Mouse (Mus musculus): Measurements from ENCODE around the gene Slc25a21. TPM values are rescaled to one million over a fixed set of nuclear protein-coding genes. Genes with fewer than 3 reads are reported as not detected.
A peak's percentile ranks its signal among the peaks of the same experiment; 100 is the strongest.

Slc25a21 gene
- polyA plus RNA-seq, 1 experiment from 2014 or later: 4.1 TPM

- under 1% methylated on average over 41 of the region's 41 CpGs for WGBS
- Histone ChIP-seq H3K4me3 (ENCODE audit: low read depth, low read length) (peak overlapping the region; percentile 28), H3K36me3 (ENCODE audit: control insufficient read depth, insufficient read depth, low read length) (no peaks in the 10 kb centered on the region), H3K4me1 (ENCODE audit: control insufficient read depth, insufficient read depth, low read length) (0 out of 2 replicates have a peak, but pooled peaks cover 4% of the 10 kb centered on the region), H3K9me3 (ENCODE audit: control insufficient read depth, low read depth, low read length) (no peaks in the 10 kb centered on the region), H3K27me3 (ENCODE audit: control insufficient read depth, insufficient read depth, low read length) (peaks cover 80% of the 10 kb centered on the region), H3K9ac (replicated peaks; ENCODE audit: low read depth, low read length) (no peak overlapping the region), H3K4me2 (replicated peaks; ENCODE audit: low read depth, low read length) (peak overlapping the region; percentile 45), H3K27ac (ENCODE audit: low read length) (no peak overlapping the region)
- ATAC-seq (ENCODE audit: insufficient number of reproducible peaks, insufficient read depth, low FRiP score, low read depth): peak; percentile 92
These were observed 501.7 kb downstream of the Slc25a21 start for GRCm38 (mm10) chr12:56695358-56696173.

DNA sequence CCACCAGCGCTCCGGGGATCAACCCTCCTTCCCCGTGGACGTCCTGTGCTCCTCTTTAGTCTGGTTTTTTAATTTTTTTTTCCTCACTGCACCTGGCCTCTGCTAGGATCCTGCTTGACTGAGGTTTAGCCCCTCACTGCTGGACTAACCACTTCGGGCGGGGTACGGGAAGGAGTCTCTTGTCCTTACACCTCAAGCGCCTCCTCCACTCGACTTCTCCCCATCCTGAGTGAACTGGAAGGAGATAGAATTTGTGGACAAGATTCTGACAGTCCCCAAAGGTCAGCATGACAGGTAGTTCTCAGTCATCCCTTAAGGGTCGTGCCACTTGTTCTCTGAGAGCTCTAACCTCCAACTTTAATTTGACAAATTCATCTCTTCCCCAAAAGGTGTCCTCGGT lies 502.3 kb downstream of the Slc25a21 start:
- no peak overlapping the region for H3K27ac ChIP-seq (ENCODE audit: low read length)
- H3K9ac ChIP-seq (replicated peaks; ENCODE audit: low read depth, low read length): no peak overlapping the region
- H3K27me3 ChIP-seq (ENCODE audit: control insufficient read depth, insufficient read depth, low read length): peaks cover 77% of the 10 kb centered on the region
- H3K4me1 ChIP-seq (ENCODE audit: control insufficient read depth, insufficient read depth, low read length): 0 out of 2 replicates have a peak, but pooled peaks cover 4% of the 10 kb centered on the region
- H3K4me3 ChIP-seq (ENCODE audit: low read depth, low read length): peak overlapping the region; percentile 28; the same call in 1 of the 2 replicates
- H3K9me3 ChIP-seq (ENCODE audit: control insufficient read depth, low read depth, low read length): no peaks in the 10 kb centered on the region
- no peak for ATAC-seq (ENCODE audit: insufficient number of reproducible peaks, insufficient read depth, low FRiP score, low read depth)
- 2% methylated on average over 11 of the region's 11 CpGs for WGBS
- no peaks in the 10 kb centered on the region for H3K36me3 ChIP-seq (ENCODE audit: control insufficient read depth, insufficient read depth, low read length)
- peak overlapping the region; percentile 45; the same call in 1 of the 2 replicates for H3K4me2 ChIP-seq (replicated peaks; ENCODE audit: low read depth, low read length)

GRCm38 (mm10) chr12:56694361-56694760 lies 502.9 kb downstream of the Slc25a21 start:
- ATAC-seq (ENCODE audit: insufficient number of reproducible peaks, insufficient read depth, low FRiP score, low read depth): no peak
- H3K4me1 ChIP-seq (ENCODE audit: control insufficient read depth, insufficient read depth, low read length): 0 out of 2 replicates have a peak, but pooled peaks cover 4% of the 10 kb centered on the region
- 9% methylated on average over 14 of the region's 14 CpGs for WGBS

DNA sequence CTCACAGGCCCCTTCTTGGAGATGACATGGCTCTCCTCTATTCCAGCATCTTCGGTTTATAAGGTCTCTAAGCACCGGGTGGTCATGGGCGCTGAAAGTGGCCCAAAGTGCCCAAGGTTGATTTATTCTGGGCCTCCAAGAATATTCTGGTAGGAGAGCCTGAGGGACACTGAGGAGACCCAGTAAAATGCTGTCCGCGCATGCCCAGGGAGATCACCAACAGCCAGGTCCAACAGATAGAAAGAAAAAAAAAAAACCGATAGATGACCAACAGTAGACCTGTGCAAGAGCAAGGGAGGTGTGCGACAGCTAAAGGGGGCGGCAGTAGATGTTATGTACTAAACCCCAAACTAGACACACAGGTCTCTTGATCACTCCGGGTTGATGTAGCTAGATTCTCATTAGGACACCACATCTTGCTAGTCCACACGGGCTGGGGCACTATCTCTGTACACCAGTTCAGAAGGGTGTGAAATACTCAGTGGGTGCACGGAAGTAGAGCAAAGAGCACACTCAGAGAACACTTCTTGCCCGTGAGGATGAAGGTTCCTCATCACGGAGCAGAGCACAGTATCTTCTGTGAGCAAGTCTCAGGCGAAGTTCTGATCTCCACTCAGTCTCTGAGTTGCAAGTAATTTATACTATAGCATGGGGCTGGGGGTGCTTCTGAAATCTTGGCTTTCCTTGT lies 503.7 kb downstream of the Slc25a21 start:
- Histone ChIP-seq H3K9me3 (ENCODE audit: control insufficient read depth, low read depth, low read length) (no peaks in the 10 kb centered on the region), H3K27ac (ENCODE audit: low read length) (no peak overlapping the region), H3K36me3 (ENCODE audit: control insufficient read depth, insufficient read depth, low read length) (no peaks in the 10 kb centered on the region), H3K4me3 (ENCODE audit: low read depth, low read length) (no peak overlapping the region), H3K4me2 (replicated peaks; ENCODE audit: low read depth, low read length) (no peak overlapping the region), H3K4me1 (ENCODE audit: control insufficient read depth, insufficient read depth, low read length) (0 out of 2 replicates have a peak, but pooled peaks cover 4% of the 10 kb centered on the region), H3K27me3 (ENCODE audit: control insufficient read depth, insufficient read depth, low read length) (peaks cover 80% of the 10 kb centered on the region), H3K9ac (replicated peaks; ENCODE audit: low read depth, low read length) (no peak overlapping the region)
- no peak for ATAC-seq (ENCODE audit: insufficient number of reproducible peaks, insufficient read depth, low FRiP score, low read depth)
- 16% methylated on average over 14 of the region's 14 CpGs for WGBS

More at GRCm38 (mm10) chr12:56694361-56694760, 502.9 kb downstream of the Slc25a21 start:
- H3K27me3 ChIP-seq (ENCODE audit: control insufficient read depth, insufficient read depth, low read length): peaks cover 76% of the 10 kb centered on the region
- H3K9ac ChIP-seq (replicated peaks; ENCODE audit: low read depth, low read length): no peak overlapping the region
- H3K4me3 ChIP-seq (ENCODE audit: low read depth, low read length): no peak overlapping the region
- H3K36me3 ChIP-seq (ENCODE audit: control insufficient read depth, insufficient read depth, low read length): no peaks in the 10 kb centered on the region
- H3K4me2 ChIP-seq (replicated peaks; ENCODE audit: low read depth, low read length): no peak overlapping the region
- H3K27ac ChIP-seq (ENCODE audit: low read length): no peak overlapping the region
- no peaks in the 10 kb centered on the region for H3K9me3 ChIP-seq (ENCODE audit: control insufficient read depth, low read depth, low read length)

DNA sequence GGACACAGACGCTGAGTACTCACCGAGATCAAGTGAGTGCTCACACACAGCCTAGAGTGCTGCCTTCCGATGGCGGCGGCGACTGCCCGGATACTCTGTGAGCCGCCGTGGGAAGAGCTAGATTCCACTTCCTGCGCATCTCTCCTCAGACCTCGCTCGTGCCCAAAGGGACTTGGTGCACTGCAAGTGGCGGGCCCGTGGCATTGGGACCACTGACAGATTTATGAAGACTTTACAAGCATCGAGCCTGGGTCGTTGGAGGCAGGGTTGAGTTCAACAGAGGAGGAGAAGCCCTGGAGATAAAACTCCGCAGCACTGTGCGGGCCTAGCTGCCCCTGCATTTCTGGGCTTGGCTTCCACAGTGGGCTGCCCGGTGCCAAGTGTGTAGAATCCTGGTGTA lies 504.7 kb downstream of the Slc25a21 start:
- peak overlapping the region; percentile 3; the same call in 1 of the 2 replicates for H3K4me3 ChIP-seq (ENCODE audit: low read depth, low read length)
- no peak overlapping the region for H3K4me2 ChIP-seq (replicated peaks; ENCODE audit: low read depth, low read length)
- H3K9ac ChIP-seq (replicated peaks; ENCODE audit: low read depth, low read length): no peak overlapping the region
- no peak for ATAC-seq (ENCODE audit: insufficient number of reproducible peaks, insufficient read depth, low FRiP score, low read depth)
- H3K36me3 ChIP-seq (ENCODE audit: control insufficient read depth, insufficient read depth, low read length): no peaks in the 10 kb centered on the region
- peaks cover 83% of the 10 kb centered on the region for H3K27me3 ChIP-seq (ENCODE audit: control insufficient read depth, insufficient read depth, low read length)
- 8% methylated on average over 19 of the region's 19 CpGs for WGBS
- 0 out of 2 replicates have a peak, but pooled peaks cover 4% of the 10 kb centered on the region for H3K4me1 ChIP-seq (ENCODE audit: control insufficient read depth, insufficient read depth, low read length)
- no peaks in the 10 kb centered on the region for H3K9me3 ChIP-seq (ENCODE audit: control insufficient read depth, low read depth, low read length)
- H3K27ac ChIP-seq (ENCODE audit: low read length): no peak overlapping the region

DNA sequence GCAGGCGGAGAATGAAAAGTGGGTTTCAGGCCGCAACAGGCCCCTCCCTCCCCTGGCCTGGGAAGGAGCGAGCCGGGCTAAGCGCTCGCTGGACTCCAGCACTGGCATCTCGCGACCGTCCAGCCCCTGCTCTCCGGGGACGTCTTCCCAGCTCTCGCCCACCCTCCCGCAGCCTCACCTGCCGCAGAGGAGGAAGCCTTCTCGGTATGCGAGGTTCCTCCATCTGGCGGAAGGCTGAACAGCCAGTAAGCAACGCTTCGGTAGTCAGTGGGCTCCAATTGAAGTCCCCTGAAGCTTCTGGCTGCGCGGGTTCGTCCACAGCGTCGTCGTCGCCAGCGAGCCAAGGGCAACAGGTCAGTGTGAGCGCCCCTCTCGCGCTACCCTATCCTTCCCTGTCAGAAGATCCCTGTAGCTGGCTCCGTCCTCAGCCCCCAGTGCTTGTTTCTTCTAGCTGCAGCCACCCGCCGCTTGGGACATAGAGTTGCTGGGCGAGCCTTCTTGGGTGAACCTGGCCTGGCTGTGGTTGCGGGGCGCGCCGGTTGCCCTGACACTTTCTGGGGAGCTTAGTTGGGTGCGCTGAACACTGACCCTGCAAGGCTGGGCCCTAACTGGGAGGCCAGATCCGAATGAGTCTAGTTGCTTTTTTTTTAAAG lies 505.7 kb downstream of the Slc25a21 start, which contains the start of gene Pax9:
Gene Pax9, plus strand, starts transcription at position 341 of the 653 bp plus-strand sequence.
- ATAC-seq (ENCODE audit: insufficient number of reproducible peaks, insufficient read depth, low FRiP score, low read depth): no peak
- Histone ChIP-seq H3K27ac (ENCODE audit: low read length) (no peak within 1 kb of the TSS), H3K4me2 (replicated peaks; ENCODE audit: low read depth, low read length) (peak within 1 kb of the TSS; percentile 29), H3K9me3 (ENCODE audit: control insufficient read depth, low read depth, low read length) (no peaks in the 10 kb centered on the region), H3K27me3 (ENCODE audit: control insufficient read depth, insufficient read depth, low read length) (peaks cover 81% of the 10 kb centered on the region), H3K4me1 (ENCODE audit: control insufficient read depth, insufficient read depth, low read length) (0 out of 2 replicates have a peak, but pooled peaks cover 4% of the 10 kb centered on the region), H3K4me3 (ENCODE audit: low read depth, low read length) (peak within 1 kb of the TSS; percentile 23; the same call in 1 of the 2 replicates), H3K36me3 (ENCODE audit: control insufficient read depth, insufficient read depth, low read length) (no peaks in the 10 kb centered on the region), H3K9ac (replicated peaks; ENCODE audit: low read depth, low read length) (no peak within 1 kb of the TSS)
- 1% methylated on average over 40 of the region's 40 CpGs for WGBS

- no peak for ATAC-seq (ENCODE audit: insufficient number of reproducible peaks, insufficient read depth, low FRiP score, low read depth)
- Histone ChIP-seq H3K4me3 (ENCODE audit: low read depth, low read length) (peak overlapping the region; percentile 23; the same call in 1 of the 2 replicates), H3K27me3 (ENCODE audit: control insufficient read depth, insufficient read depth, low read length) (peaks cover 80% of the 10 kb centered on the region), H3K9me3 (ENCODE audit: control insufficient read depth, low read depth, low read length) (no peaks in the 10 kb centered on the region), H3K27ac (ENCODE audit: low read length) (no peak overlapping the region), H3K4me2 (replicated peaks; ENCODE audit: low read depth, low read length) (peak overlapping the region; percentile 29; the same call in 1 of the 2 replicates), H3K36me3 (ENCODE audit: control insufficient read depth, insufficient read depth, low read length) (no peaks in the 10 kb centered on the region), H3K9ac (replicated peaks; ENCODE audit: low read depth, low read length) (no peak overlapping the region), H3K4me1 (ENCODE audit: control insufficient read depth, insufficient read depth, low read length) (0 out of 2 replicates have a peak, but pooled peaks cover 4% of the 10 kb centered on the region)
- 1% methylated on average over 12 of the region's 12 CpGs for WGBS
These were observed 506.3 kb downstream of the Slc25a21 start for GRCm38 (mm10) chr12:56691001-56691400.

DNA sequence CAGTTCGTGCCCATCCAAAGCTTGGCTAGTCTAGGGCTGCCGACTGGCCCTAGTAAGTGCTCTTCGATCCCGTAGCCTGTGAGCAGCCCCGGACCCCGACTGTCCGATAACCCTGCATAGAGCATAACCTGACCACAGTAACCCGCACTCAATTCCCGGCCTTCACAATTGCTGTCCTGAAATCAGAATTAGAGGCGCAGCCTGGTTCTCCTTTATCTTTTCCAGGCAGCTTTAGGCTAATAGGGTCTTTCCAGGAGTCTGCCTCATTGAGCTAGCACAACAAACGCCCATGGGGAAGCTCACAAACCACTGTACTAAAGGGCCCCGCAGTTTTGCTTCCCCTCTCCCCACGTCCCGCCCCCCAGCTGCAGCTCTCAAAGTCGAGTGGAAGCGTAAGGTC lies 506.9 kb downstream of the Slc25a21 start:
- H3K4me2 ChIP-seq (replicated peaks; ENCODE audit: low read depth, low read length): no peak overlapping the region
- peaks cover 78% of the 10 kb centered on the region for H3K27me3 ChIP-seq (ENCODE audit: control insufficient read depth, insufficient read depth, low read length)

More for the DNA sequence above, 506.9 kb downstream of the Slc25a21 start:
- Histone ChIP-seq H3K9me3 (ENCODE audit: control insufficient read depth, low read depth, low read length) (no peaks in the 10 kb centered on the region), H3K4me3 (ENCODE audit: low read depth, low read length) (no peak overlapping the region), H3K9ac (replicated peaks; ENCODE audit: low read depth, low read length) (no peak overlapping the region), H3K4me1 (ENCODE audit: control insufficient read depth, insufficient read depth, low read length) (no peaks in the 10 kb centered on the region), H3K36me3 (ENCODE audit: control insufficient read depth, insufficient read depth, low read length) (no peaks in the 10 kb centered on the region), H3K27ac (ENCODE audit: low read length) (no peak overlapping the region)
- ATAC-seq (ENCODE audit: insufficient number of reproducible peaks, insufficient read depth, low FRiP score, low read depth): no peak
- WGBS: 4% methylated on average over 16 of the region's 16 CpGs
